23 mouse cellular contexts compared by ENCODE assay signal in the genomic region with DNA sequence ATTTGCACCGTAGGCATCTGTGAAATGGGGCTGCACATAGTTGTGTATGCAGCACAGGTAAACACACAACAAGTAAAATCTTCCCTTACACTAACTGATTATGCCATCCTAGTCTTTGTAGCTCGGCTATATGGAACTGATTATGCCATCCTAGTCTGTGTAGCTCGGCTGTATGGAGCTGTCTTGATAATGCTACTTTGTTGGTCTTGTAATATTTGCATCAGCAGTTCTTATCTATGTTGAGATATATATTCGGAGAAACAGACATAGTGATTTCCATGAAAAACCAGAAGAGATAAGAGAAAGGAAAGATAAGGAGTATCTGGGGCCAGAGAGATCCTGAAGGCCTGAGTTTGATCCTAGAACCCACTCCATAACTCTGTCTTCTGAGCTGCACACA.
"Had no signal": no experiment of that assay in that cellular context is flagged by ENCODE, and none has a peak within 500 bp of the region (broad histone marks: within the 10 kb centered on the region; RNA-seq: fewer than 3 reads in every experiment).

No protein-coding gene starts in this region.

- H3K4me3 ChIP-seq: heart, adult 2 months; heart, embryonic 13.5 days; heart, embryonic 15.5 days; hindbrain, embryonic 13.5 days; hindbrain, embryonic 15.5 days; kidney, embryonic 15.5 days; layer of hippocampus, adult 2 months; left cerebral cortex, adult 2 months; limb, embryonic 10.5 days; limb, embryonic 12.5 days had no signal

- H3K36me3 ChIP-seq: heart, embryonic 15.5 days; hindbrain, embryonic 13.5 days; hindbrain, embryonic 15.5 days had no signal

- H3K4me1 ChIP-seq: heart, embryonic 13.5 days; heart, embryonic 15.5 days; hindbrain, embryonic 13.5 days; hindbrain, embryonic 15.5 days; kidney, embryonic 15.5 days; limb, embryonic 12.5 days had no signal

- H3K27ac ChIP-seq: heart, adult 2 months; heart, embryonic 13.5 days; heart, embryonic 15.5 days; hindbrain, embryonic 13.5 days; hindbrain, embryonic 15.5 days; hindbrain, postnatal 0 days; kidney, embryonic 15.5 days; kidney, postnatal 0 days; layer of hippocampus, adult 2 months; left cerebral cortex, adult 2 months; limb, embryonic 10.5 days; limb, embryonic 12.5 days had no signal

- H3K4me2 ChIP-seq: heart, embryonic 11.5 days; heart, embryonic 13.5 days; heart, embryonic 15.5 days; hindbrain, embryonic 13.5 days; hindbrain, embryonic 15.5 days; kidney, embryonic 15.5 days; limb, embryonic 12.5 days had no signal

- DNase-seq: gastrocnemius, postnatal 14 days; gastrocnemius, postnatal 36 days; heart, adult 2 months; heart, postnatal 14 days; heart, postnatal 36 days; kidney, adult 11 months; kidney, adult 2 months; kidney, adult 9 months; kidney, postnatal 14 days; kidney, postnatal 36 days had no signal

- H3K9me3 ChIP-seq: heart, embryonic 13.5 days; heart, embryonic 15.5 days; hindbrain, embryonic 13.5 days; hindbrain, embryonic 15.5 days; kidney, embryonic 15.5 days; limb, embryonic 10.5 days; limb, embryonic 12.5 days had no signal

- ATAC-seq: hindbrain, postnatal 0 days; intestine, embryonic 16.5 days had no signal

- H3K27me3 ChIP-seq: heart, embryonic 13.5 days; heart, embryonic 15.5 days; hindbrain, embryonic 15.5 days; kidney, embryonic 15.5 days; limb, embryonic 12.5 days had no signal

- H3K9ac ChIP-seq: heart, embryonic 13.5 days; heart, embryonic 15.5 days; hindbrain, embryonic 13.5 days; hindbrain, embryonic 15.5 days; kidney, embryonic 15.5 days; limb, embryonic 12.5 days had no signal
